Mouse (Mus musculus): ENCODE results near the gene Golga7b. TPM values are rescaled to one million over a fixed set of nuclear protein-coding genes. Genes with fewer than 3 reads are reported as not detected.
A peak's percentile ranks its signal among the peaks of the same experiment; 100 is the strongest.

Gene Golga7b
- polyA plus RNA-seq (2015; fragmentation: Nextera tagmentation; extraction: Ambion mirVana) = 1.1 and 1.5 TPM in 2 replicates

DNA sequence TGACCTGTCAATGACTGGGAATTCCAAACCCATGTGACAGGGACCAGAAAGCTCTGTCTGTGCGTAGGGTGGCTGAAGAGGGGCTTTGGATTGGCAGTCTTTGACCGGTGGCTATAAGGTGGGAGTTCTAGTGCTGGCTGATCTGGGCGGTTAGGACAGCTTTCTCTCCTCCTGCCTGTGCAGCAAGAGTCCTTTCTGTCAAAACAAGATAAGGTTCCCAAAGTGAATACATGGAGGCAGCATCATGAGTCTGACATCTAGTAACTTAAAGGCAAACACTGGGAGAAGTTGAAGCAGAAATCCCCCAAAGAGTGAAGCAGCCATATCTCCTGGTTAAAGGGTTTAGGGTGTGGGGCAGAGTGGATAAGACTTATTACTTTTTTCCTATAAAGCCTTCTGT is at the start of gene Golga7b:
TSS of gene Golga7b (plus strand) at position 56 of the 400 bp plus-strand sequence.
- Histone ChIP-seq H3K36me3 (no peaks in the 10 kb centered on the region), H3K27me3 (replicated peaks) (no peaks in the 10 kb centered on the region), H3K9me3 (no peaks in the 10 kb centered on the region), H3K27ac (no peak within 1 kb of the TSS), H3K4me1 (no peaks in the 10 kb centered on the region; the same call in 1 of the 2 replicates), H3K4me2 (no peak within 1 kb of the TSS), H3K4me3 (replicated peaks) (no peak within 1 kb of the TSS), H3K9ac (no peak within 1 kb of the TSS)
- ATAC-seq (ENCODE audit: insufficient read depth, low FRiP score, low read depth) = no peak
- WGBS = 77% methylated on average over 3 of the region's 3 CpGs

GRCm38 (mm10) chr19:42198026-42198425 is 49.3 kb upstream of the Golga7b start:
- Histone ChIP-seq H3K4me3 (replicated peaks) (no peak overlapping the region), H3K36me3 (no peaks in the 10 kb centered on the region; the same call in 1 of the 2 replicates), H3K4me1 (peaks cover 18% of the 10 kb centered on the region; the same call in 1 of the 2 replicates), H3K9ac (no peak overlapping the region), H3K4me2 (no peak overlapping the region), H3K9me3 (no peaks in the 10 kb centered on the region), H3K27ac (no peak overlapping the region), H3K27me3 (replicated peaks) (peaks cover 47% of the 10 kb centered on the region)
- no peak for ATAC-seq (ENCODE audit: insufficient read depth, low FRiP score, low read depth)
- WGBS = 36% methylated on average over 11 of the region's 11 CpGs

DNA sequence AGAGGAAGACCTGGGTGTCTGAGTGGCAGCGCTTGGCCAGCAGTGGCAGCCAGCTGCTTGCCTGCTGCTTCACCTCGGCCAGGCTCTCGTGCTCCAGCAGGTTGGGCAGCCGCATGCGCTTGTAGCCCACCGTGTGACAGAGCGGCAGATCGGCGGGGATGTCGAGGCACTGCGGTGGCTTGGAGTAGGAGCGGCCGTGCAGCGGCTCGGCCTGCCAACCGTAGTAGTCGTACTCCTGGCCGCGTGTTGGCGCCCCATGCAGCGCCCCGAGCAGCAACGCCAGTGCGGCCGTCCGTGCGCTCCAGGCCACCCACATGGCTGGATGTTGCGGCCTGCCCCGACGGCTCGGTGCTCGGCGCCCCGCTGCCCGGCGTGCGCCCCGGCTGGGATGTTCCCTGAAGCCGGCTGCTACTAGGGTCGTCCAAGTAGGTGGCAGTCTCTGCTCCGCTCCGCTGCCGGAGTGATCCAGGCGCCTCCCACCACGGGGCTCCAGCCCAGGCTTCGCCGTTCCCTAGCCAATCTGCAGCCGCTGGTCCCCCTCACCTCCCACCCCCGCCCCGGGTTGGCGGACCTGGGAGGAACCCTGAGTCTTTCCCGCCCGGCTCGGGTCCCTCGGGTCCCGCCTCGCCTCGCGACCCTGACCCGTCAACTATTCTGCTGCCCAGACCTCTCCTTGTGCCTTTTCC is 45.5 kb upstream of the Golga7b start, which contains the start of gene Sfrp5:
TSS of gene Sfrp5 (minus strand) at position 557 of the 686 bp plus-strand sequence.
- ATAC-seq (ENCODE audit: insufficient read depth, low FRiP score, low read depth) = peak; percentile 38; the same call in 1 of the 2 replicates
- WGBS = 1% methylated on average over 60 of the region's 60 CpGs
- H3K27me3 ChIP-seq (replicated peaks) = peaks cover 52% of the 10 kb centered on the region

GRCm38 (mm10) chr19:42202467-42202866 is 44.9 kb upstream of the Golga7b start:
- peaks cover 13% of the 10 kb centered on the region; the same call in 1 of the 2 replicates for H3K4me1 ChIP-seq
- no peak overlapping the region for H3K9ac ChIP-seq
- no peak overlapping the region for H3K27ac ChIP-seq
- ATAC-seq (ENCODE audit: insufficient read depth, low FRiP score, low read depth) = no peak
- H3K27me3 ChIP-seq (replicated peaks) = peaks cover 52% of the 10 kb centered on the region
- H3K4me3 ChIP-seq (replicated peaks) = peak overlapping the region; percentile 24; the same call in 1 of the 2 replicates
- no peaks in the 10 kb centered on the region for H3K9me3 ChIP-seq
- 36% methylated on average over 8 of the region's 8 CpGs for WGBS
- H3K4me2 ChIP-seq = peak overlapping the region; percentile 45; the same call in 1 of the 2 replicates
- no peaks in the 10 kb centered on the region for H3K36me3 ChIP-seq

More for the DNA sequence above, 45.5 kb upstream of the Golga7b start, which contains the start of gene Sfrp5:
- no peak within 1 kb of the TSS for H3K9ac ChIP-seq
- no peak within 1 kb of the TSS for H3K27ac ChIP-seq
- H3K9me3 ChIP-seq = no peaks in the 10 kb centered on the region
- H3K4me1 ChIP-seq = peaks cover 15% of the 10 kb centered on the region; the same call in 1 of the 2 replicates
- H3K4me3 ChIP-seq (replicated peaks) = peak within 1 kb of the TSS; percentile 24
- no peaks in the 10 kb centered on the region for H3K36me3 ChIP-seq
- peak within 1 kb of the TSS; percentile 45 for H3K4me2 ChIP-seq

GRCm38 (mm10) chr19:42204306-42204705 is 43.1 kb upstream of the Golga7b start:
- WGBS = 73% methylated on average over 4 of the region's 4 CpGs
- H3K4me3 ChIP-seq (replicated peaks) = no peak overlapping the region
- ATAC-seq (ENCODE audit: insufficient read depth, low FRiP score, low read depth) = no peak

GRCm38 (mm10) chr19:42205201-42205600 is 42.2 kb upstream of the Golga7b start:
- 78% methylated on average over 8 of the region's 8 CpGs for WGBS
- Histone ChIP-seq H3K36me3 (no peaks in the 10 kb centered on the region), H3K4me2 (no peak overlapping the region), H3K27ac (no peak overlapping the region), H3K4me3 (replicated peaks) (no peak overlapping the region), H3K9ac (no peak overlapping the region), H3K4me1 (peaks cover 13% of the 10 kb centered on the region; the same call in 1 of the 2 replicates), H3K9me3 (no peaks in the 10 kb centered on the region), H3K27me3 (replicated peaks) (peaks cover 34% of the 10 kb centered on the region)
- no peak for ATAC-seq (ENCODE audit: insufficient read depth, low FRiP score, low read depth)

More at GRCm38 (mm10) chr19:42204306-42204705, 43.1 kb upstream of the Golga7b start:
- Histone ChIP-seq H3K4me1 (peaks cover 13% of the 10 kb centered on the region; the same call in 1 of the 2 replicates), H3K9me3 (no peaks in the 10 kb centered on the region), H3K9ac (no peak overlapping the region), H3K36me3 (no peaks in the 10 kb centered on the region), H3K27ac (no peak overlapping the region), H3K27me3 (replicated peaks) (peaks cover 43% of the 10 kb centered on the region), H3K4me2 (no peak overlapping the region)

DNA sequence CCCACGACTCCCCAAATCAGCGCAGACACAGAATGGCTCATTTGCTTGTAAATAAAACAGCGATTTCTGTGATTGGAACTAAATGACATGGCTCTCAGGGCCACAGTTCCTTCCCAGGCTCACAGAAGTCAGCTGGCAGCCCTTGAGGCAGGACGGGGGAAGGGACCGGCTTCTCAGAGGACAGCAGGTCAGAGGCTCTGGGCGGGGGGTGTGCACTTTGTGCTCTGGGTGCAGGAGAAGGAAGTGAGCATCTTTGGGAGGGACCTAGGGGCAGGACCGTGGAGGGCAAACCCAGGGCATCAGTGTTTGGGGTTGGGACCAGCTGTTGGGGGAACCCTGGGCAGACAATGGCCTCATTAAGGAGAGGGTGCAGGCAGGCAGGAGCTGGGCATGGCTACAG is 37.9 kb upstream of the Golga7b start:
- Histone ChIP-seq H3K4me3 (replicated peaks) (no peak overlapping the region), H3K9ac (no peak overlapping the region), H3K4me1 (no peaks in the 10 kb centered on the region), H3K27ac (no peak overlapping the region), H3K36me3 (no peaks in the 10 kb centered on the region), H3K4me2 (no peak overlapping the region), H3K27me3 (replicated peaks) (no peaks in the 10 kb centered on the region), H3K9me3 (no peaks in the 10 kb centered on the region)
- ATAC-seq (ENCODE audit: insufficient read depth, low FRiP score, low read depth) = no peak
- WGBS = 44% methylated on average over 7 of the region's 7 CpGs

DNA sequence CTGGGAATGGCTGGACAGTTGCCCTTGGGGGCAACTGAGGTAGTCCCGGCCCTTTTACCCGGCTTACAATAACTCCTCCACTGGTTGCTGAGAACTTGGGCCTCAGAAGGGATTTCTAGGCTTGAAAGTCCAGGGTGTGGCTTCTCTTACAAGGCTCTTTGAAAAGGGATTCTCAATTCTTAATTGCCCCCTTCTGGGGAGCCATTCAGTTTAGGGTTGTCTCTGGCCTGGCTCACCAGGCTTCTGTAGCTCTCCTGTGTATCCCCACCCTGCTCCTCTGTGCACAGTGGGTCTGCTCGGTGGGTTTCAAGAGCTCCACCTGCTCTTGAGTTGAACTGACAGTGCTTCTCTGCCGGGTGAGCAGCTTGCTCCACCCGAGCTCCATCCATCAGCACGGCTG is 37.4 kb upstream of the Golga7b start:
- Histone ChIP-seq H3K9me3 (no peaks in the 10 kb centered on the region), H3K4me2 (no peak overlapping the region), H3K36me3 (no peaks in the 10 kb centered on the region), H3K4me1 (no peaks in the 10 kb centered on the region), H3K9ac (no peak overlapping the region), H3K27ac (no peak overlapping the region), H3K27me3 (replicated peaks) (no peaks in the 10 kb centered on the region), H3K4me3 (replicated peaks) (no peak overlapping the region)
- ATAC-seq (ENCODE audit: insufficient read depth, low FRiP score, low read depth) = no peak
- 59% methylated on average over 6 of the region's 6 CpGs for WGBS

GRCm38 (mm10) chr19:42211936-42212335 is 35.4 kb upstream of the Golga7b start:
- H3K9me3 ChIP-seq = no peaks in the 10 kb centered on the region
- H3K9ac ChIP-seq = no peak overlapping the region
- 21% methylated on average over 8 of the region's 8 CpGs for WGBS
- H3K36me3 ChIP-seq = no peaks in the 10 kb centered on the region
- H3K4me3 ChIP-seq (replicated peaks) = no peak overlapping the region
- no peak overlapping the region for H3K27ac ChIP-seq
- ATAC-seq (ENCODE audit: insufficient read depth, low FRiP score, low read depth) = no peak
- H3K4me2 ChIP-seq = no peak overlapping the region
- no peaks in the 10 kb centered on the region for H3K4me1 ChIP-seq
- no peaks in the 10 kb centered on the region for H3K27me3 ChIP-seq (replicated peaks)

DNA sequence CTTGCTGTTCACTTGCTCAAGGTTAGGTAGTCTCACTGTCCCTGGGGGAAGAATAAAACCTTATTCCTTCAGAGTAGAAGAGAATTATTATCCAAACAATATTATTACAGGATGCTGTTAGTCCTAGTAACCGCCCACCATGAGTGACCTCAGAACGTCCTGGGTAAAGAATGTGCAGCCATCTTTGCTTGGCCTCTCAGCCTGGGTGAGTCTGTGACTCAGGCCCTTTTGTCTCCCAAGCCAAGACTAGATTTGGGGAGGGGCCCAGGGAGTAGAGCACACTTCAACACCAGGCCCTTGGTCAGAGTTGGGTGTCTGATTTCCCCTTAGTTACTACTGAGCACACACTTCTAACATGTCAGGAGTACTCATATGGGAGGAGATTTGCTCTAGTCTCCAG is 32.8 kb upstream of the Golga7b start:
- H3K27ac ChIP-seq = no peak overlapping the region
- no peaks in the 10 kb centered on the region for H3K36me3 ChIP-seq
- no peaks in the 10 kb centered on the region for H3K27me3 ChIP-seq (replicated peaks)
- no peak overlapping the region for H3K4me2 ChIP-seq
- no peak for ATAC-seq (ENCODE audit: insufficient read depth, low FRiP score, low read depth)
- H3K9me3 ChIP-seq = no peaks in the 10 kb centered on the region
- H3K4me3 ChIP-seq (replicated peaks) = no peak overlapping the region
- H3K4me1 ChIP-seq = no peaks in the 10 kb centered on the region
- WGBS = 69% methylated on average over 2 of the region's 2 CpGs
- H3K9ac ChIP-seq = no peak overlapping the region

DNA sequence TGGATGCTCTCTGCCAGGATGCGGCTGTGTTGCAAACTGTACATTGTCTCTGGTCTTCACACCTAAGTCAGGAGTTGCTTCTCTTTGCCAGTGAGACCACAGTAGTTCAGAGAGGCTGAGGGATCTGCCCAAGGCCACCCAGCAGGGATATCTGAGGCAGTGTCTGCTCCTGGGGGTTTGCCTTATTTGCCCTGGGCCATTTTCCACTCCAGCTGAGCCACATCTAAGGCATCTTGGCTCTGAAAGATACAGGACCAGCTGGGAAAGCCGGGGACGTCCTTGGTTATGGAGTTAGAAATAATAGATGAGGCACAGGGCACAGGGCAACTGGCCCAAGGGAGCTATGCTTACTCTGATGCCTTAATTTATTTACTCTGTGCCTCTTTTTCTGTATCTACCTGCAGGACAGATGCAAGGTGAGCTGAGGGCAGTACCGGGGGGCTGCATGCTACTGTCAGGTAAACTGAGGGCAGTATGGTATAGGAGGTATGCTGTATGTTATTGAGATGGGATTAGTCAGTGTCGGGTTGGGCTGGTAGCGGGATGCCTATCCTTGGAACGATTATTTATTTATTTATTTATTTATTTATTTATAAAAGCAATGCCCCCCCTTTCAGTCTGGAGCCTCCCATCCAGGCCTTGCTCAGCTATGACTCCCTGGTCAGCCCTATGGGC is 30.5 kb upstream of the Golga7b start:
- no peak overlapping the region for H3K4me2 ChIP-seq
- ATAC-seq (ENCODE audit: insufficient read depth, low FRiP score, low read depth) = no peak
- no peaks in the 10 kb centered on the region for H3K36me3 ChIP-seq
- no peaks in the 10 kb centered on the region for H3K27me3 ChIP-seq (replicated peaks)
- H3K4me3 ChIP-seq (replicated peaks) = no peak overlapping the region
- no peak overlapping the region for H3K27ac ChIP-seq
- H3K4me1 ChIP-seq = no peaks in the 10 kb centered on the region
- H3K9me3 ChIP-seq = no peaks in the 10 kb centered on the region
- no peak overlapping the region for H3K9ac ChIP-seq
- 57% methylated on average over 7 of the region's 7 CpGs for WGBS

DNA sequence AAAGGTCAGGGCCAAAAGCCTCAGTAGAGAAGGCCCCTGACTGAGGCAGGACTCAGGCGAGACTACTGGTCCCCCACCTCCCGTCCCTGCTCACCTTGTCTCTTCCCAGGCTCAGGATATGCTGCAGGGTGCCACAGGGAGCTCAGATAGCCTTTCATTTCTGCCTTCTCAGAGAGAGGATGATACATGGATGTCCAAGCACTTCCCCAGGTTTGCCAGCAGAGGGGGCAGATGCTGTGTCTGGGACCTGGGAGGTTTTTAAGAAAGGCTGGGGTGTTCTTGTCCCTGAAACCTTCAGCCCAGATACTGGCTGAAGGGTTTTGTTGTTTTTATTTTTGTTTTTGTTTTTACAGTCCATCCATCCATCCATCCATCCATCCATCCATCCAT is 30.0 kb upstream of the Golga7b start:
- Histone ChIP-seq H3K36me3 (no peaks in the 10 kb centered on the region), H3K27ac (no peak overlapping the region), H3K9me3 (no peaks in the 10 kb centered on the region), H3K9ac (no peak overlapping the region), H3K27me3 (replicated peaks) (no peaks in the 10 kb centered on the region), H3K4me1 (no peaks in the 10 kb centered on the region), H3K4me3 (replicated peaks) (no peak overlapping the region), H3K4me2 (no peak overlapping the region)
- WGBS = 32% methylated on average over 2 of the region's 2 CpGs
- no peak for ATAC-seq (ENCODE audit: insufficient read depth, low FRiP score, low read depth)
